ENCODE assay signal across 7 mouse cellular contexts in the genomic region with DNA sequence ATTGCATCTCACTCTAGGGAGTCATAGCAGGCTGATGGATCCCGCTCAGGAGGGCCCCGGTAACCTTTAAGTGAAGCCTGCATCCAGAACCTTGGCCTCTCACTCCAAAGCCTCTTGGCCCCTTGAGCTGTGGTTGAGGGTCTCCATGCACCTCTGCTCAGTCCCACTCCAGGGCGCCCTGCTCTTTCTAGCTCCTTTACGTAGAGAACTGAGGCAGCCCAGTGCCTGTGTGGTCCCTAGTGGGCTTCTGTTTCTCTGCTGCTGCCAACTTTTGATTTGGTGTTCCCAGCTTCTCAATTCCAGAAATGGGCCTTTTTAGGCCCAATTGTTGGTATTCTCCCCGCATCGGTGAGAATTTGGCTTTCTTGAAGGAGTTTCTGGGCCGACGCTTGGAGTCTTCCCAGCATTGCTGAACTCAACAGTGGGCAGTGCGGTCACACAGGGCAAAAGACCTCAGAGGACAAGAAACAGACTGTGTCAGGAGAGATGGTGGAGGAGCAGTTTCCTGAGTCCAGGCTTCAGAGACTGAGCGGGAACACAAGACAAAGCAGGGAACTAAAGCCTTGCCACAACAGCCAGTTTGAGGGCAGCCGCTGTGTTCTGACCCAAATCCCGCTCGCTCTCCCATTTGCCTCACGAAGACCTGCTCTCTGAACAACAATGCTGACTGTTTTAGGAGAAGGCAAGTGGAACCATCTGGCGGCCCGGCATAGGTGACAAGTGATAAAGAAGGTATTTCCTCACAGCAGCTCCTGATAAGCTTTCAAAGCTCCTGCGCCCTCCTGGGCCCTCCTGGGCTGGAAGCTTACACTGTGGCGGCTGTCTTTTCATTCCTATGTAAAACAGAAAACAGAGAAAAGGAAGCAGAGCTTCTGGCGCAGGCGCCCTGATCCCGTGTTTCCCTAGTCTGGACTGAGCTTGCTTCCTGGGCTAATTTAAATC.
DNase-seq lines count a peak whose midpoint lies in the region; ATAC-seq lines count a peak whose summit lies in the region.

No protein-coding gene starts in this region.

- no peaks in the 10 kb centered on the region for H3K4me1 ChIP-seq in embryonic facial prominence, embryonic 11.5 days (ENCODE audit: control insufficient read depth, insufficient read depth, low read length)
- peaks cover 5% of the 10 kb centered on the region; the same call in 1 of the 2 replicates for H3K4me1 ChIP-seq in heart, embryonic 16.5 days (ENCODE audit: control insufficient read depth, insufficient read depth, low read length)

- 0 out of 2 replicates have a peak overlapping the region, but pooled peaks have one; percentile 21 for H3K4me2 ChIP-seq in embryonic facial prominence, embryonic 11.5 days (ENCODE audit: low read depth, low read length)
- peak overlapping the region; percentile 54 for H3K4me2 ChIP-seq in heart, embryonic 16.5 days (ENCODE audit: low read depth, low read length)

- no peak for ATAC-seq in embryonic facial prominence, embryonic 11.5 days (replicated peaks; ENCODE audit: insufficient number of reproducible peaks, low FRiP score, low TSS enrichment, low read depth)
- peak; percentile 61 for ATAC-seq in heart, embryonic 16.5 days (replicated peaks; ENCODE audit: extremely low read depth, insufficient read depth, low FRiP score)
- peak; percentile 90 for ATAC-seq in megakaryocyte-erythroid progenitor cell, adult 5-6 weeks (replicated peaks; ENCODE audit: low FRiP score, low TSS enrichment, poor library complexity, severe bottlenecking)

- no peaks in the 10 kb centered on the region for H3K27me3 ChIP-seq in embryonic facial prominence, embryonic 11.5 days (ENCODE audit: control insufficient read depth, insufficient read depth, low read length)
- no peaks in the 10 kb centered on the region for H3K27me3 ChIP-seq in heart, embryonic 16.5 days (ENCODE audit: control insufficient read depth, insufficient read depth, low read length)

- no peaks in the 10 kb centered on the region for H3K36me3 ChIP-seq in embryonic facial prominence, embryonic 11.5 days (replicated peaks; ENCODE audit: control insufficient read depth, insufficient read depth, low read depth, low read length)
- no peaks in the 10 kb centered on the region for H3K36me3 ChIP-seq in heart, embryonic 16.5 days (ENCODE audit: control insufficient read depth, insufficient read depth)

- 39% methylated on average over 21 of the region's 21 CpGs for WGBS in embryonic facial prominence, embryonic 11.5 days
- WGBS in heart, embryonic 16.5 days, result 30% methylated on average over 21 of the region's 21 CpGs

- H3K9me3 ChIP-seq in embryonic facial prominence, embryonic 11.5 days (replicated peaks; ENCODE audit: control insufficient read depth, low read length), result no peaks in the 10 kb centered on the region
- no peaks in the 10 kb centered on the region for H3K9me3 ChIP-seq in heart, embryonic 16.5 days (replicated peaks; ENCODE audit: control insufficient read depth, low read length)

- H3K9ac ChIP-seq in embryonic facial prominence, embryonic 11.5 days (replicated peaks; ENCODE audit: low read length), result peak overlapping the region; percentile 35
- H3K9ac ChIP-seq in heart, embryonic 16.5 days (ENCODE audit: low read length), result peak overlapping the region; percentile 12

- H3K27ac ChIP-seq in embryonic facial prominence, embryonic 11.5 days (replicated peaks; ENCODE audit: low read depth, low read length), result no peak overlapping the region
- peak overlapping the region; percentile 58 for H3K27ac ChIP-seq in heart, embryonic 16.5 days (ENCODE audit: low read length)

- H3K4me3 ChIP-seq in embryonic facial prominence, embryonic 11.5 days (ENCODE audit: low read depth, low read length), result no peak overlapping the region
- peak overlapping the region; percentile 13 for H3K4me3 ChIP-seq in heart, embryonic 16.5 days (ENCODE audit: low read length)

- DNase-seq in cerebellum, adult 11-12 months, result peak; percentile 61
- DNase-seq in embryonic facial prominence, embryonic 11.5 days (ENCODE audit: low spot score), result peak; percentile 59
- DNase-seq in layer of hippocampus, adult 18-20 months (ENCODE audit: low spot score in 2 of 2), result peak; percentile 22 to 58
- no peak for DNase-seq in adrenal gland, postnatal 10 days
- DNase-seq in spleen, postnatal 4 days (ENCODE audit: low spot score in 2 of 2), result no peak

Comparison
In these comparisons a context has a peak if more than half of its experiments do, and no peak if none do; other contexts are left out.
1. DNase-seq: peak in cerebellum, adult 11-12 months (single experiment), embryonic facial prominence, embryonic 11.5 days (single experiment) and layer of hippocampus, adult 18-20 months (2 of 2); none in adrenal gland, postnatal 10 days (single experiment) and spleen, postnatal 4 days (0 of 2).